Mouse (Mus musculus) lung, embryonic 14.5 days (tissue): ENCODE data around the gene Tef. TPM values are rescaled to one million over a fixed set of nuclear protein-coding genes. Genes with fewer than 3 reads are reported as not detected.

ENCODE experiments used
- ATAC-seq: fragments of 200-750 bp; cut with Nextera tagmentation; 2 replicates; pipeline ENCODE4 v1.8.0; 2017; ENCODE audit warnings: mild to moderate bottlenecking, moderate TSS enrichment, moderate library complexity; ENCODE audit not compliant: insufficient read depth
- DNase-seq: peaks from one replicate; pipeline ENCODE4 v3.0.0-alpha.2; 2015
- H3K27ac ChIP-seq: fragments of 300-500 bp; sonication (generic); 2 replicates; pipeline ENCODE4 v1.5.1; 2014; ENCODE audit warnings: low read depth, mild to moderate bottlenecking, moderate library complexity
- H3K27me3 ChIP-seq: fragments of 300-500 bp; sonication (generic); 2 replicates; pipeline ENCODE4 v1.6.1; 2014; ENCODE audit warnings: low read length, control low read depth; ENCODE audit not compliant: insufficient read depth
- H3K36me3 ChIP-seq: fragments of 300-500 bp; sonication (generic); 2 replicates; pipeline ENCODE4 v1.6.1; 2014; ENCODE audit warnings: control low read depth; ENCODE audit not compliant: insufficient read depth
- H3K4me1 ChIP-seq: fragments of 300-500 bp; sonication (generic); 2 replicates; pipeline ENCODE4 v1.6.1; 2014; ENCODE audit warnings: antibody characterized with exemption, control low read depth; ENCODE audit not compliant: insufficient read depth
- H3K4me2 ChIP-seq: fragments of 300-500 bp; sonication (generic); 2 replicates; pipeline ENCODE4 v1.6.1; 2014; ENCODE audit warnings: mild to moderate bottlenecking
- H3K4me3 ChIP-seq: fragments of 300-500 bp; sonication (generic); 2 replicates; pipeline ENCODE4 v1.5.1; 2014; ENCODE audit warnings: low read depth, low read length
- H3K9ac ChIP-seq: fragments of 300-500 bp; sonication (generic); 2 replicates; pipeline ENCODE4 v1.6.1; 2014
- H3K9me3 ChIP-seq: fragments of 300-500 bp; sonication (generic); 2 replicates; pipeline ENCODE4 v1.6.1; 2016; ENCODE audit warnings: low read depth, low read length, control low read depth
- CTCF ChIP-seq: IDR thresholded peaks from 2 replicates; pipeline ENCODE4 v1.5.1; 2016; ENCODE audit warnings: antibody characterized with exemption, low read depth
- WGBS: fragments of 180-500 bp; shearing (Covaris S2); extraction: QIAGEN DNeasy Blood & Tissue Kit; methylation state at CpG from one replicate; pipeline ENCODE4 v1.1.7; 2014; 5-methylcytosine and 5-hydroxymethylcytosine counted together
- polyA plus RNA-seq: library from polyadenylated mRNA; unstranded; fragments of >200 nt; fragmentation: Nextera tagmentation; extraction: Ambion mirVana; gene quantifications from 2 replicates; pipeline ENCODE4 v1.2.1, GENCODE M21; 2014

Gene Tef
- polyA plus RNA-seq, 1 experiment from 2014 or later: 23.8 TPM

GRCm38 (mm10) chr15:81800391-81800790 lies 1.8 kb upstream of the Tef start:
- TF ChIP-seq CTCF: no peak
- ATAC-seq: no peak
- Histone ChIP-seq H3K4me3 (no peak overlapping the region), H3K27me3 (no peaks in the 10 kb centered on the region), H3K36me3 (peaks cover 10% of the 10 kb centered on the region; the same call in 1 of the 2 replicates), H3K9ac (no peak overlapping the region), H3K4me1 (peaks cover 19% of the 10 kb centered on the region), H3K4me2 (no peak overlapping the region), H3K9me3 (no peaks in the 10 kb centered on the region), H3K27ac (no peak overlapping the region)
- no peak for DNase-seq
- 62% methylated on average over 3 of the region's 3 CpGs for WGBS

DNA sequence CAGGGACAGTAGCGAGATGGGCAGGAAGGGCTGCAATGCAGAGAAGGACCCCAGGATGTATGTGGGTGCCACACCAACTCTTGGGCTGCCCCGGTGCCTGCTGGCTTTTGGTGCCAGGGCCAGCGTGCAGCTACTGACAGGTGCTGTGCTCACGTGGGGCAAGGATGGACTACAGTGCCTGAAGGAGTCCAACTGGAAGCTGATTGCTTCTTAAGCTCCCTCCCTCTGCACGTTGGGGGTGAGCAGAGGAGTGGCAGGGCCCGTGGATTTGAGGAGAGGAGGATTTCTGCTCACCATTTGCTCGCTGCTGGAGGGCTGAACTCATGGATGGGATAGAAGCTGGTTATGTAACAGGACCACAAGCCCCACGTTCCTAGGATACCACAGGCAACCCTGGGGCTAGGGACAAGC lies 725 bp downstream of the Tef start:
- no peak for TF ChIP-seq CTCF
- peaks cover 26% of the 10 kb centered on the region for H3K4me1 ChIP-seq

DNA sequence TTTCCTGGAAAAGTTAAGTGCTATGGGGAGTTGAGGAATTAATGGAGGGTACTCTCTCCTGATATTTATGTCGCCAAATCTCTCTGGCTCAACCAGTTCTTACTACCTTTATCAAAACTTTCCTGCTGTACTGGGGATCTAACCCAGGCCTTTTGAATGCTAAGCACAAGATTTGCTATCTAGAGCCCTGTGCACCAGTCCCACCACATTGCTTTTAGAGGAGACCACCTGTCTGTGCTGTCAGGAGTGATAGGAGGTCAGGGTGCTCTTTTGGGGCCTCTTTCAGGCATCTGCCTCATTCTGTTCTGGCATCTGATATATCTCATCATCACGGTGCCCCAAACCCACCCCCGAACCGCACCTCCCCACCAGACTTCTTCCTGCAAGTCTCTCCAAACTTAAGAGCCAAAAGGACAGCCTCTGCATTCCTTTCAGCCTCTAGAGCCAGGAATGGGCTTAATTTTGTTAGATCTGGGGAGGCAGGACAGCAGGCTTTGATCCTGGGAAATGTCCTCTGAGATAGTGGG lies 1.3 kb downstream of the Tef start:
- H3K27me3 ChIP-seq: no peaks in the 10 kb centered on the region
- peak overlapping the region; percentile 36 for H3K4me3 ChIP-seq
- no peaks in the 10 kb centered on the region for H3K36me3 ChIP-seq
- H3K9ac ChIP-seq: no peak overlapping the region
- peak overlapping the region; percentile 73 for H3K4me2 ChIP-seq
- no peaks in the 10 kb centered on the region for H3K9me3 ChIP-seq
- peak overlapping the region; percentile 81; the same call in 1 of the 2 replicates for H3K27ac ChIP-seq
- WGBS: 31% methylated on average over 4 of the region's 4 CpGs
- ATAC-seq: no peak
- DNase-seq: no peak
- peaks cover 26% of the 10 kb centered on the region for H3K4me1 ChIP-seq
- TF ChIP-seq CTCF: no peak

More for the DNA sequence above, 725 bp downstream of the Tef start:
- WGBS: 9% methylated on average over 8 of the region's 8 CpGs
- Histone ChIP-seq H3K4me2 (peak overlapping the region; percentile 73), H3K9ac (peak overlapping the region; percentile 42), H3K36me3 (0 out of 2 replicates have a peak, but pooled peaks cover 1% of the 10 kb centered on the region), H3K9me3 (no peaks in the 10 kb centered on the region), H3K27ac (peak overlapping the region; percentile 81), H3K4me3 (peak overlapping the region; percentile 36), H3K27me3 (no peaks in the 10 kb centered on the region)
- ATAC-seq (no peak), DNase-seq (peak; percentile 45)

GRCm38 (mm10) chr15:81804172-81804571 lies 2.0 kb downstream of the Tef start:
- H3K9ac ChIP-seq: no peak overlapping the region
- H3K9me3 ChIP-seq: no peaks in the 10 kb centered on the region
- H3K4me3 ChIP-seq: no peak overlapping the region
- WGBS: 75% methylated on average over 1 of the region's 1 CpGs
- H3K27ac ChIP-seq: no peak overlapping the region; the same call in 1 of the 2 replicates
- DNase-seq: no peak
- no peaks in the 10 kb centered on the region for H3K27me3 ChIP-seq
- no peak for TF ChIP-seq CTCF
- H3K36me3 ChIP-seq: no peaks in the 10 kb centered on the region
- no peak for ATAC-seq
- peak overlapping the region; percentile 73; the same call in 1 of the 2 replicates for H3K4me2 ChIP-seq
- peaks cover 26% of the 10 kb centered on the region for H3K4me1 ChIP-seq

GRCm38 (mm10) chr15:81804883-81805282 lies 2.7 kb downstream of the Tef start:
- Histone ChIP-seq H3K9me3 (no peaks in the 10 kb centered on the region), H3K27me3 (no peaks in the 10 kb centered on the region), H3K36me3 (no peaks in the 10 kb centered on the region), H3K9ac (no peak overlapping the region), H3K4me3 (no peak overlapping the region), H3K4me1 (peaks cover 32% of the 10 kb centered on the region), H3K4me2 (no peak overlapping the region), H3K27ac (no peak overlapping the region)
- TF ChIP-seq CTCF: no peak
- WGBS: 65% methylated on average over 3 of the region's 3 CpGs
- no peak for ATAC-seq
- DNase-seq: no peak

GRCm38 (mm10) chr15:81805624-81806023 lies 3.4 kb downstream of the Tef start:
- ATAC-seq (no peak), DNase-seq (peak; percentile 83)
- Histone ChIP-seq H3K27ac (0 out of 2 replicates have a peak overlapping the region, but pooled peaks have one; percentile 55), H3K27me3 (no peaks in the 10 kb centered on the region), H3K4me1 (peaks cover 35% of the 10 kb centered on the region), H3K36me3 (no peaks in the 10 kb centered on the region), H3K4me2 (no peak overlapping the region), H3K9ac (no peak overlapping the region), H3K9me3 (no peaks in the 10 kb centered on the region), H3K4me3 (no peak overlapping the region)
- TF ChIP-seq CTCF: no peak
- WGBS: 16% methylated on average over 6 of the region's 6 CpGs

GRCm38 (mm10) chr15:81806621-81807404 lies 4.6 kb downstream of the Tef start:
- DNase-seq (peak; percentile 43), ATAC-seq (no peak)
- H3K27me3 ChIP-seq: no peaks in the 10 kb centered on the region
- no peak for TF ChIP-seq CTCF
- H3K9ac ChIP-seq: no peak overlapping the region
- H3K27ac ChIP-seq: no peak overlapping the region
- H3K9me3 ChIP-seq: no peaks in the 10 kb centered on the region
- no peak overlapping the region for H3K4me2 ChIP-seq
- no peaks in the 10 kb centered on the region for H3K36me3 ChIP-seq
- 74% methylated on average over 4 of the region's 4 CpGs for whole genome bisulfite sequencing
- peaks cover 35% of the 10 kb centered on the region for H3K4me1 ChIP-seq
- no peak overlapping the region for H3K4me3 ChIP-seq
